Mouse (Mus musculus): ENCODE measurements at regions not wholly inside any gene's neighbourhood (a gene's known extent, or its start where the extent isn't known, plus 50 kb on each side); places are given as distances from the start of the nearest gene placed in this dataset.

- Histone ChIP-seq H3K4me3 (ENCODE audit: insufficient read depth, low read length) (no peak overlapping the region), H3K27ac (ENCODE audit: insufficient read depth, low read length) (no peak overlapping the region), H3K4me1 (ENCODE audit: control insufficient read depth, insufficient read depth, low read length) (no peaks in the 10 kb centered on the region)
- no peak for TF ChIP-seq POLR2A (IDR thresholded peaks at IDR 0.05; ENCODE audit: low read depth, low read length)
- no peak for TF ChIP-seq CTCF (IDR thresholded peaks at IDR 0.05; ENCODE audit: borderline replicate concordance, insufficient read depth, low read length)
Measured at GRCm38 (mm10) chr10:21746713-21747112, 135.3 kb upstream of the Sgk1 start.

DNA sequence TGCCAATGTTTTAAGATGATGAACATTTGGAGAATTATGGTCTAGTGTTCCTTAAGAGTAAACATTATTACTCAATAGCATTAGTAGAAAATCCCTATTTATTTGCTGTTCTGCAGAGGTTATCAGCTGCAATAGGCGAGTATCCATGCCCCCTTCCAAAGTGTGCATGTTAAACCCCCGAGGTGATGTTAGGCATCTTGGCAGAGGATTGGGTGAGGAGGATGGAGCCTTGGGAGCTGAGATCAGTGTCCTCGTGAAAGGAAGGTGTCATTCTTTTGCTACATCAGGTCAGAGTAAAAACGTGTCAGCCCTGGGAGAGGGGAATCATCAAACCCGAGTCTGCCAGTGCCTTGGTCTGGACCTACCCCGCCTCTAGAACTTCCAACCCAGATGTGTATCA is 130.7 kb upstream of the Sgk1 start:
- Histone ChIP-seq H3K4me3 (ENCODE audit: insufficient read depth, low read length) (no peak overlapping the region), H3K27ac (ENCODE audit: insufficient read depth, low read length) (no peak overlapping the region), H3K4me1 (ENCODE audit: control insufficient read depth, insufficient read depth, low read length) (no peaks in the 10 kb centered on the region)
- TF ChIP-seq POLR2A (IDR thresholded peaks at IDR 0.05; ENCODE audit: low read depth, low read length) (no peak), CTCF (IDR thresholded peaks at IDR 0.05; ENCODE audit: borderline replicate concordance, insufficient read depth, low read length) (no peak)

GRCm38 (mm10) chr10:21752392-21752791 is 129.6 kb upstream of the Sgk1 start:
- no peaks in the 10 kb centered on the region for H3K4me1 ChIP-seq (ENCODE audit: control insufficient read depth, insufficient read depth, low read length)
- TF ChIP-seq CTCF (IDR thresholded peaks at IDR 0.05; ENCODE audit: borderline replicate concordance, insufficient read depth, low read length) (no peak), POLR2A (IDR thresholded peaks at IDR 0.05; ENCODE audit: low read depth, low read length) (no peak)
- no peak overlapping the region for H3K4me3 ChIP-seq (ENCODE audit: insufficient read depth, low read length)
- no peak overlapping the region for H3K27ac ChIP-seq (ENCODE audit: insufficient read depth, low read length)

DNA sequence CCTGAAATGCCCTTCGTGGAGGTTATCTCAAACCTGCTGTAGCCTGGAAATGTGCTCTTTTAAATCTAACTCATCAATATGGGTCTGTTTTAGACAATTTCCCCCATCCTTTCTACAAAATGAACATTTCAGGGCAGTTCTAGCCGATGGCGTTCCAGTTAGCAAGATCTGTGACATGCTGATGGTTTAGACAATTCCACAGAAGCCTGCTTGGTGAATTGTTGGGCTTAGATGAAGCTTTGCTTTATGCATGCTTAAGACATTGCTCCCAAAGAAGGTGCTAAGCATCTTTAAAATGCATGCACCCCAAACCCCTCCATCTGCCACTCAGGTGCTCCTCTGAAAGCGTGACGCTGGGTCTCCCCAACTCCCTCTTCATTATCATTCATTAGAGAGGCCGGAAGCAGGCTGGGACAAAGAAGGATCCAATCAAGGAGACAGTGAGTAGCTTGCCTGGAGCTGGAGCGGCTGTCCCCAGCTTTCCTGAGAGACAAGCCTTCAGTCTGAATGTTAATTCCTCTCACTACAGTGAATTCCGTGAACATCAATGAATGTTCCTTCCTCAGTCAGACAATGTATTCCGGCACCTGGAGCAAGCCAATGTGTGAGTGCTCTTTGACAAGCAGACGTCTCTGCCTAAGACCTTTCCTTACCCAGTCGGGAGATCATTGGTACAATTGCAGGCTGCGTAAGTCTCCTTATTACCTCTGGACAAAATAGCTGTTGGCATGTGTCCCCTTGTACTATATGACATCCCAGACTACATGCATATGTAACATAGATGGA is 127.0 kb upstream of the Sgk1 start:
- Histone ChIP-seq H3K4me1 (ENCODE audit: control insufficient read depth, insufficient read depth, low read length) (no peaks in the 10 kb centered on the region), H3K27ac (ENCODE audit: insufficient read depth, low read length) (no peak overlapping the region), H3K4me3 (ENCODE audit: insufficient read depth, low read length) (no peak overlapping the region)
- TF ChIP-seq POLR2A (IDR thresholded peaks at IDR 0.05; ENCODE audit: low read depth, low read length) (no peak), CTCF (IDR thresholded peaks at IDR 0.05; ENCODE audit: borderline replicate concordance, insufficient read depth, low read length) (no peak)

DNA sequence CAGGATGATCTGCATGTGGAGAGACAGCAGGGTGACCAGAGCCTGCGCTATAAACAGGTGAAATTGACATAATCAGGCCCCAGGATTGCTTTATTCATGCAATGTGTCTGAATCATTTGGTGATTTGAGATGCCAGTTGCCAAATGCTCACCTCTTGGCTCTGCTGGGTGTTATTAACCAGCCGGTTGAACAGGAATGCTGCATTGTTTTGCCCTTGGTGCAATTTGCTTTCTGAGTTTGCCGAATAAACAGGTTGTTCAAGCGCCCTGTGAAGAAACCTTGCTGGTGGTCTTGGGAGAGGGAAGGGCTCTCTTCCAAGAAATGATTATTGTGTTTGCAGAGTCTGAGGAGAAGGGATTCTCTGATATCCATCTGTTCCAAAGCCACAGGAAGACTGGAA is 126.3 kb upstream of the Sgk1 start:
- Histone ChIP-seq H3K4me3 (ENCODE audit: insufficient read depth, low read length) (no peak overlapping the region), H3K4me1 (ENCODE audit: control insufficient read depth, insufficient read depth, low read length) (no peaks in the 10 kb centered on the region), H3K27ac (ENCODE audit: insufficient read depth, low read length) (no peak overlapping the region)
- no peak for TF ChIP-seq CTCF (IDR thresholded peaks at IDR 0.05; ENCODE audit: borderline replicate concordance, insufficient read depth, low read length)
- TF ChIP-seq POLR2A (IDR thresholded peaks at IDR 0.05; ENCODE audit: low read depth, low read length) = no peak

- no peak for TF ChIP-seq POLR2A (IDR thresholded peaks at IDR 0.05; ENCODE audit: low read depth, low read length)
- no peak for TF ChIP-seq CTCF (IDR thresholded peaks at IDR 0.05; ENCODE audit: borderline replicate concordance, insufficient read depth, low read length)
- H3K4me3 ChIP-seq (ENCODE audit: insufficient read depth, low read length) = no peak overlapping the region
- H3K27ac ChIP-seq (ENCODE audit: insufficient read depth, low read length) = no peak overlapping the region
- no peaks in the 10 kb centered on the region for H3K4me1 ChIP-seq (ENCODE audit: control insufficient read depth, insufficient read depth, low read length)
Measured at GRCm38 (mm10) chr10:21756811-21757210, 125.2 kb upstream of the Sgk1 start.

DNA sequence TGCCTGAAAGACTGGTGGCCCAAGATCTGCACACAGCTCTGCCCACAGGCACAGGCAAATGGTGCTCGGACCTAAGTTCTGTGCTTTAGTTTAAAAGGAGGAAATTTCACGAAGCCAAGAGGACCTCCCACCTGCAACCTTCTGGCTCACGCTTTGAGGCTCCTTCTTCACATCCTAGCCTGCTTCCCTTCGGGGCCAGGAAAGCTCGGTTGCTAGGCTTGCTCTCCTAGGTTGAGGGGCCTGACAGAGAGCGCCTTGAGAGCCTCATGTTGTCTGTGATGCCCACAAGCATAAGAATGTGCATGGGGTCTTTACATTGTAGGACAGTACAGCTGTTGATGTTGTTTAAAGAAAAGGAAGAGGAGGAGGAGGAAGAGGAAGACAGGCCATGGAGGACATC is 123.9 kb upstream of the Sgk1 start:
- Histone ChIP-seq H3K4me3 (ENCODE audit: insufficient read depth, low read length) (no peak overlapping the region), H3K4me1 (ENCODE audit: control insufficient read depth, insufficient read depth, low read length) (no peaks in the 10 kb centered on the region), H3K27ac (ENCODE audit: insufficient read depth, low read length) (no peak overlapping the region)
- TF ChIP-seq CTCF (IDR thresholded peaks at IDR 0.05; ENCODE audit: borderline replicate concordance, insufficient read depth, low read length) (no peak), POLR2A (IDR thresholded peaks at IDR 0.05; ENCODE audit: low read depth, low read length) (no peak)

DNA sequence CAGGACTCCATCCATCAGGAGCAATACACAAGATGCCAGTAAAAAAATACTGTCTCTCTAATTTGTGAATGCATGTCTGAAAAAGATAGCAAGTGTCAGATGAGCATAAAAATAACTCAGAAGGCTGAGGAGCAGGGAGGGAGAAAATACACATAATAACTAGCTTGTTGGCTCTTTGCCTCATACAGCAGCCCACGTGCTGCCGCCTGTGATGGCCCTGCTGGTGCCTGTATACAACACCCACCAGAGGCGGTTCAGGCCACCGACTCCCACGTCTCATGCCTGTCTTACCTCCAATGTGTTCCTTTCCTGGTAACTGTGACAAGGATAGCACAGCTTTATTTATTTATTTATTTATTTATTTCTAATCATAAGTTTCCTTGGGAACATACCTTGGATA is 119.5 kb upstream of the Sgk1 start:
- no peaks in the 10 kb centered on the region for H3K4me1 ChIP-seq (ENCODE audit: control insufficient read depth, insufficient read depth, low read length)
- no peak overlapping the region for H3K4me3 ChIP-seq (ENCODE audit: insufficient read depth, low read length)
- TF ChIP-seq CTCF (IDR thresholded peaks at IDR 0.05; ENCODE audit: borderline replicate concordance, insufficient read depth, low read length) (no peak), POLR2A (IDR thresholded peaks at IDR 0.05; ENCODE audit: low read depth, low read length) (no peak)
- H3K27ac ChIP-seq (ENCODE audit: insufficient read depth, low read length) = no peak overlapping the region

GRCm38 (mm10) chr10:21763017-21763964 is 118.7 kb upstream of the Sgk1 start:
- H3K4me1 ChIP-seq (ENCODE audit: control insufficient read depth, insufficient read depth, low read length) = no peaks in the 10 kb centered on the region
- TF ChIP-seq POLR2A (IDR thresholded peaks at IDR 0.05; ENCODE audit: low read depth, low read length) (no peak), CTCF (IDR thresholded peaks at IDR 0.05; ENCODE audit: borderline replicate concordance, insufficient read depth, low read length) (no peak)

DNA sequence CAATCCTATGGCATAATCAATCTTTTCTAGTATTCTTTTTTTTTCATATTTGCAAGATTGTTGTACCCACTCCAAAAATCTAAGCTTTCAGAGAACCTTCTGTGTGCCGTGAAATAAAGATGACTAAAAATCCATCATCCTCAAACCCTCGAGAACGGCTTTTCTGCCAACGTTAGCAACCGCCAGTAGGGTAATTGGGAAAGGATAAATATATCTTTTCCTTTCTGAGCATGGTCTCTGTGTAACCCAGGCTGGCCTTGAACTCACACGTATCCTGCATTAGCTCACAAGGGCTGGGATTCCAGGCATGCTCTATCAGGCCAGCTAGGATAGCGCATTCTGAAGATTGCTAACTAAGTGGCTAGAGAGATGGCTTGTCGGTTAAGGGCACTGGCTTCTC is 117.9 kb upstream of the Sgk1 start:
- Histone ChIP-seq H3K4me3 (ENCODE audit: insufficient read depth, low read length) (no peak overlapping the region), H3K4me1 (ENCODE audit: control insufficient read depth, insufficient read depth, low read length) (no peaks in the 10 kb centered on the region), H3K27ac (ENCODE audit: insufficient read depth, low read length) (no peak overlapping the region)
- TF ChIP-seq POLR2A (IDR thresholded peaks at IDR 0.05; ENCODE audit: low read depth, low read length) (no peak), CTCF (IDR thresholded peaks at IDR 0.05; ENCODE audit: borderline replicate concordance, insufficient read depth, low read length) (no peak)

More at GRCm38 (mm10) chr10:21763017-21763964, 118.7 kb upstream of the Sgk1 start:
- Histone ChIP-seq H3K4me3 (ENCODE audit: insufficient read depth, low read length) (no peak overlapping the region), H3K27ac (ENCODE audit: insufficient read depth, low read length) (no peak overlapping the region)

All from embryonic fibroblast, embryonic 13.5 days (primary cell).